Mouse (Mus musculus): ENCODE measurements around the gene Fus. TPM values are rescaled to one million over a fixed set of nuclear protein-coding genes. Genes with fewer than 3 reads are reported as not detected.
A peak's percentile ranks its signal among the peaks of the same experiment; 100 is the strongest.

Gene Fus
- polyA plus RNA-seq, 1 experiment from 2014 or later, result 359 TPM

DNA sequence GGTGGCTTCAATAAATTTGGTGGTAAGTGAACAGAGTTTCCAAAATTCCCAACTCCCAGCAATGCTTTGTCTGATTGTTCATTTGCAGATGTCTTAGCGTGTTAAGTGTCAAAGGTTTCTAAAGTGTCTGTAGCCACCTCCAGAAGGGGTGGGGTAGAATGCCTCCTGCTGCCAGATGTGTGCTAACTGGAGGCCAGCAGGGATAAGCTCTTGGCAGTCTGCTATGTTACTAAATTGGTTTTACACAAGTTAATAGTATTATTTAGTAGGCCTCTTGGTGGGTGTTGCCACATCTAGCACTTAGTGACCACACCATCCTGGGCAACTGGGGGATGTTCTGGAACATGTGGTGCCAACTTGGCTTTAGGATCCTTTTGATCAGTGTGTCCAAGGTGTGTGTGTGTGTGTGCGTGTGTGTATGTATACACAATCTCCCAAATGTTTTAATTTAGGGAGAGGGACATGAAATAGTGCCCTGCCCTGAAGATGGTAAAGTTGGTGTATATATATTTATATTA, 7.2 kb downstream of the Fus start:
- ATAC-seq (ENCODE audit: low FRiP score, low TSS enrichment), result no peak
- Histone ChIP-seq H3K4me2 (replicated peaks; ENCODE audit: low read depth, low read length) (no peak overlapping the region), H3K9me3 (ENCODE audit: low read length) (no peaks in the 10 kb centered on the region), H3K4me3 (ENCODE audit: low read length) (no peak overlapping the region), H3K27ac (ENCODE audit: low read length) (no peak overlapping the region), H3K9ac (replicated peaks; ENCODE audit: low read length) (no peak overlapping the region), H3K36me3 (ENCODE audit: insufficient read depth, low read length) (peaks cover 86% of the 10 kb centered on the region), H3K27me3 (ENCODE audit: insufficient read depth, low read length) (no peaks in the 10 kb centered on the region), H3K4me1 (ENCODE audit: insufficient read depth, low read length) (peaks cover 10% of the 10 kb centered on the region)
- WGBS, result 92% methylated on average over 2 of the region's 2 CpGs

DNA sequence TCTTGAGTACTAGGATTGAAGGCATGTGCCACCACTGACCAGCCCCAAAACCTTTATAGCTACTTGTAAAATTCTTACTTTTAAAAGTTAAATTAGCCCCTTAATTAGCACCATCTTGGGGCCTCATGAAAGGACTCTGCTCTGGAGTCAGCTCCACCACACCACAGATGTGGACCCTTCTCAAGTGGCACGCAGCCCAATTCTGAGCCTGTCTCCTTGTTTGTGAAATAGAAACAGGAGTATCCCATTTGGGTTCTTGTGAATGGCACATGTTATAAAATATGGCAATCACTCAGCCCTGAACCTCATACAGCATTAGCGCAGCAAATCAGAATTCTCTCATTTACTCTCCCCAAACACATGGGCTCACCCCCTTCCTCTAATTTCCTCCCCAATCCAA, 11.6 kb downstream of the Fus start:
- no peaks in the 10 kb centered on the region for H3K27me3 ChIP-seq (ENCODE audit: insufficient read depth, low read length)
- ATAC-seq (ENCODE audit: low FRiP score, low TSS enrichment), result no peak; the same call in 1 of the 2 replicates
- peaks cover 91% of the 10 kb centered on the region for H3K36me3 ChIP-seq (ENCODE audit: insufficient read depth, low read length)
- WGBS, result 93% methylated on average over 2 of the region's 2 CpGs
- H3K9me3 ChIP-seq (ENCODE audit: low read length), result no peaks in the 10 kb centered on the region
- H3K4me3 ChIP-seq (ENCODE audit: low read length), result no peak overlapping the region
- H3K9ac ChIP-seq (replicated peaks; ENCODE audit: low read length), result no peak overlapping the region
- no peaks in the 10 kb centered on the region for H3K4me1 ChIP-seq (ENCODE audit: insufficient read depth, low read length)
- H3K4me2 ChIP-seq (replicated peaks; ENCODE audit: low read depth, low read length), result no peak overlapping the region
- H3K27ac ChIP-seq (ENCODE audit: low read length), result no peak overlapping the region

DNA sequence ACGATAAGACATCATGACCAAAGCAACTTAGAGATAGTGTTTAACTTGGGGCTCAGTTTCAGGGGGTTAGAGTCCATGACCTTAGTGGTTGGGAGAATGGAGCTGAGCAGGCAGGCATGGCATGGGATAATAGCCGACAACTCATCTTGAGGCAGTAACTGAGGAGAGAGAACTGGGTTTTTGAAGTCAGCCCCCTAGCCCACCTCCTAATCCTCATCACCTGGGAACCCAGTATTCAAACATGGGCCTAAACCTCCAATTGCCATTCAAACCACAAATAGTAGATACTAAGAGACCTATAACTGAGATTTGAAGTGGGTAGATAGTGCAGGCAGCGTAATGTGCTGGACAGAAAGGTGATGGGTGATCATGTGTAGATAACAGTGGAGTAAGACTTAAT, 13.3 kb downstream of the Fus start:
- 92% methylated on average over 3 of the region's 3 CpGs for WGBS
- H3K9me3 ChIP-seq (ENCODE audit: low read length), result no peaks in the 10 kb centered on the region

DNA sequence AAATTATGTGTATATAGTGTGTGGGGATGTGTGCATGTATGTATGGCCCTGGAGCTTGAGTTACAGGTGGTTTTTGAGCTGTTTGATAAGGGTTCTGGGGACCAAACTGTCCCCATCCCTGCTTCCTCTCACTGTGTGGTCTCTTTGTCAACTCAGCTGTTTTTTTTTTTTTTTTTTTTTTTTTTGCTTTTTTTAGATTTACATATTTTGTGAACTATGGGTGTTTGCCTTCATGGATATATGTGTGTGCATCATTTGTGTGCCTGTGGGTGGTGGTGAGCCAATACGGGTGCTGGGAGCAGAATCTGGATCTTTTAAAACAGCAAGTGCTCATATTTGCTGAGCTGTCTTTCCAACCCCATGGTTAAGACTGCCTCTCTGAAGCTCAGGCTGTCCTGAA, 21.6 kb downstream of the Fus start:
- Histone ChIP-seq H3K27ac (ENCODE audit: low read length) (no peak overlapping the region), H3K27me3 (ENCODE audit: insufficient read depth, low read length) (no peaks in the 10 kb centered on the region), H3K4me2 (replicated peaks; ENCODE audit: low read depth, low read length) (no peak overlapping the region), H3K36me3 (ENCODE audit: insufficient read depth, low read length) (peaks cover 49% of the 10 kb centered on the region), H3K4me3 (ENCODE audit: low read length) (no peak overlapping the region), H3K9ac (replicated peaks; ENCODE audit: low read length) (no peak overlapping the region), H3K4me1 (ENCODE audit: insufficient read depth, low read length) (peaks cover 19% of the 10 kb centered on the region; the same call in 1 of the 2 replicates), H3K9me3 (ENCODE audit: low read length) (no peaks in the 10 kb centered on the region)
- no peak for ATAC-seq (ENCODE audit: low FRiP score, low TSS enrichment)
- 75% methylated on average over 1 of the region's 1 CpGs for WGBS

More for the DNA sequence above, 13.3 kb downstream of the Fus start:
- peaks cover 92% of the 10 kb centered on the region for H3K36me3 ChIP-seq (ENCODE audit: insufficient read depth, low read length)
- H3K27ac ChIP-seq (ENCODE audit: low read length), result no peak overlapping the region
- no peak overlapping the region for H3K4me2 ChIP-seq (replicated peaks; ENCODE audit: low read depth, low read length)
- H3K4me3 ChIP-seq (ENCODE audit: low read length), result no peak overlapping the region
- no peaks in the 10 kb centered on the region for H3K27me3 ChIP-seq (ENCODE audit: insufficient read depth, low read length)
- no peaks in the 10 kb centered on the region for H3K4me1 ChIP-seq (ENCODE audit: insufficient read depth, low read length)
- no peak overlapping the region for H3K9ac ChIP-seq (replicated peaks; ENCODE audit: low read length)
- ATAC-seq (ENCODE audit: low FRiP score, low TSS enrichment), result no peak

DNA sequence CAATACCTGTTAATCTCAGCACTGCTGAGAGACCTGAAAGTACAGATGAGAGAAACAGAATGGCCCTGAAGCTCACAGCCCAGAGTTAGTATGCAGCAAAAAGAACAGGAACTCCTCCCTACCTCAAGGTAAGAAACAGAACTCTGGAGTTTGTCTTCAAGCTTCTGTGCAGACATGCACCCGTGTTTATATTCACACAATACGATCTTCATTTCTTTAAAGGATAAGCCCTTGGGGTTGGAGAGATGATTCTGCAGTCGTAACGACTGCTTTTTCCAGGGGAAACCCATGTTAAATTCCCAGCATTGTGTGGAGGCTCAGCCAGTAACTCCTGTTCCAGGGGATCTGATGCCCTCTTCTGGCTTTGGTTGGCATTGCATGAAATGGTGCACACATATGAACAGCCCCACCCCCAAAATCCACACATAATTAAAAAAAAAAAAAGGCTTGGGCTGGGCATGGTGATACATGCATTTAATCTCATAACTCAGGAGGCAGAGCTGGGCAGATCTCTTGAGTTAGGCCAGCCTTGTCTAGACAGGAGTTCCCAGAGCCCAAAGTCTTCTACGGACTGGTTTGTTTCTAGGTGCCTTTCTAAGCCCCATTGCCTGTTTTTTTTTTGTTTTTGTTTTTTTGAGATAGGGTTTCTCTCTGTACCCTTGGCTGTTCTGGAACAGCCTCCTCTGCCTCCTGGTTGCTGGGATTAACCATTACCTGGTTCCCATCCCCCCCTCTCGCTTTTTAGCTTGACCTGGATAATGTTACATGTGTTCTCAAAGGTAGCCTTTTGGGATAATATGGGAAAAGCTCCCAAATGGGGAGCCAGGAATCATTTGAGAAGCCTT, 24.6 kb downstream of the Fus start:
- WGBS, result 49% methylated on average over 6 of the region's 6 CpGs
- peak overlapping the region; percentile 60; the same call in 1 of the 2 replicates for H3K9ac ChIP-seq (replicated peaks; ENCODE audit: low read length)
- H3K4me2 ChIP-seq (replicated peaks; ENCODE audit: low read depth, low read length), result peak overlapping the region; percentile 65
- peaks cover 21% of the 10 kb centered on the region; the same call in 1 of the 2 replicates for H3K4me1 ChIP-seq (ENCODE audit: insufficient read depth, low read length)
- peak; percentile 54; the same call in 1 of the 2 replicates for ATAC-seq (ENCODE audit: low FRiP score, low TSS enrichment)
- H3K27ac ChIP-seq (ENCODE audit: low read length), result peak overlapping the region; percentile 86
- no peaks in the 10 kb centered on the region for H3K27me3 ChIP-seq (ENCODE audit: insufficient read depth, low read length)
- H3K4me3 ChIP-seq (ENCODE audit: low read length), result no peak overlapping the region
- no peaks in the 10 kb centered on the region for H3K9me3 ChIP-seq (ENCODE audit: low read length)
- H3K36me3 ChIP-seq (ENCODE audit: insufficient read depth, low read length), result peaks cover 25% of the 10 kb centered on the region

DNA sequence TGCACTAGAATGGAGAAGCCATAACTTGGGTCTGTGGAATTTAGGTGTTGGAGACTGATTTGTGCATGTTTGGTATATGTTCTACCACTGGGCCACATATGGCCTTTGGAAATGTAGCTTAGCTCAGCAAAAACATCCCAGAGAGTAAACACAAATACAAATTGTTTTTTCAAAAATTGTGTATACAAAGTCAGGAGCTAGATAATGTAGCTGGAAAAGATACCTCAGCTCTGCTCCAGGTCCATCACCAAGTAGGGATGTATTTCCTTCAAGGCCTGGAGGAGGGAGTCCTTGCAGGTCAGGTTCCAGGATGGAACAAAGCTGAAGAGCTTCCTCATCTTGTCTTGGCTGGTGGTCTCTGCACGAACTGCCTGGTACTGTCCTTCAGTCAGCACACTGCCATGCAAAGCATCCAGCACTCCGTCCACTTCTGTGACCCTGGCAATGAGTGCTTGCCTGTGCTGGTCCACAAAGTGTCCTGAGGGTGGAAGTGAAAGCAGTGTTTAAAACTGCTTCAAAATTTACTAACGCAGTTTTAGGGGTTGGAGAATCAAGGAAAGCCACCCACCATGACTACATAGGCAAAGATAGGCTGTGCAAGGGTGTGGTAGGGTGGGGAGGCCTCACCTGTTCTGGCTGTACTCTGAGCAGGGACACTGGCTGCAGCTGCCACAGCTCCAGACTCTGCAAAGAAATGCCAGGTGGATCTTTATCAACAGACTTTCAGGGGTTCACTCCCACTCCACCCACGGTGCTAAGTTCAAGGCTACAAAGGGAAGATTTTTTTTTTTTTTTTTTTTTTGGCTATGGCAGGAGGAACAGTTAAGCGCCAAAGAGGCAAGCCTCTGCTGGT, 25.5 kb downstream of the Fus start:
- peak overlapping the region; percentile 47 for H3K4me3 ChIP-seq (ENCODE audit: low read length)
- H3K9ac ChIP-seq (replicated peaks; ENCODE audit: low read length), result peak overlapping the region; percentile 60
- H3K4me2 ChIP-seq (replicated peaks; ENCODE audit: low read depth, low read length), result peak overlapping the region; percentile 65
- no peaks in the 10 kb centered on the region for H3K27me3 ChIP-seq (ENCODE audit: insufficient read depth, low read length)
- peak overlapping the region; percentile 86 for H3K27ac ChIP-seq (ENCODE audit: low read length)
- peaks cover 17% of the 10 kb centered on the region for H3K36me3 ChIP-seq (ENCODE audit: insufficient read depth, low read length)
- whole genome bisulfite sequencing, result 29% methylated on average over 5 of the region's 5 CpGs
- peaks cover 21% of the 10 kb centered on the region; the same call in 1 of the 2 replicates for H3K4me1 ChIP-seq (ENCODE audit: insufficient read depth, low read length)
- no peaks in the 10 kb centered on the region for H3K9me3 ChIP-seq (ENCODE audit: low read length)
- ATAC-seq (ENCODE audit: low FRiP score, low TSS enrichment), result peak; percentile 47

DNA sequence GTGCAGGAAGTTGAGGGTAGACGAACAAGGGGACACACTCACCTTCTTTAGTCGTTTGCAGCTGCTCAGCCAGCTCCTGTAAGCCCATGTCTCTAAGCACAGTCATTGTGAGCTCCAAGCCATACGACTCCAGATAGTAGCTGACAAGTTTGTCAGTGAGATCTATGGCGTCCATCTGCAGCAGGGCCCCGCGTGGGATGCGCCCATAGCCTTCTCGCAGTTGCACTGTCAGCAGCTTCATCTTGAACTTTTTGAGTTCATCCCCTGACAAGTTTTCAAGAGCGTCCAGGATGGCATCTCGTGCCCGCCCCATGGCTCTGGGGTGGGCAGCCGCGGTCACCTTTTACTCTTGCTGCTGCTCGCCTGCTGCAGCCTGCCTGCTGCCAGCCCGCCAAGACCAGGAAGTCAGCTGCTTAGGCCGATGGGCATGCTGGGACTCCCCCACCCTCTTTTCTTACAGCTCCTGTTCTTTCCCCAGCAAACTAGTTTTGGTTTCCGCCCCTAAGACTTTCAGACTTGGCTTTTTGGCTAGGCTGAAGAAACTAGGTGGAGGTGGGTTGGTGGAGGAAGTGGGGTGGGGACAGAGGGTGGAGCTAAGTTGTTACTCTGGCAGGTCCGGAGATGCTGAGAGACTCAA, 26.2 kb downstream of the Fus start, which contains the start of gene Pycard:
Gene Pycard (minus strand): TSS at position 527 of the 637 bp plus-strand sequence.
- H3K36me3 ChIP-seq (ENCODE audit: insufficient read depth, low read length), result peaks cover 17% of the 10 kb centered on the region

GRCm38 (mm10) chr7:127999436-127999835, 32.2 kb downstream of the Fus start:
- Histone ChIP-seq H3K27ac (ENCODE audit: low read length) (no peak overlapping the region), H3K9me3 (ENCODE audit: low read length) (0 out of 2 replicates have a peak, but pooled peaks cover 2% of the 10 kb centered on the region), H3K4me3 (ENCODE audit: low read length) (no peak overlapping the region), H3K4me2 (replicated peaks; ENCODE audit: low read depth, low read length) (no peak overlapping the region), H3K36me3 (ENCODE audit: insufficient read depth, low read length) (no peaks in the 10 kb centered on the region), H3K27me3 (ENCODE audit: insufficient read depth, low read length) (no peaks in the 10 kb centered on the region), H3K4me1 (ENCODE audit: insufficient read depth, low read length) (peaks cover 14% of the 10 kb centered on the region), H3K9ac (replicated peaks; ENCODE audit: low read length) (no peak overlapping the region)
- WGBS, result 59% methylated on average over 1 of the region's 1 CpGs
- no peak for ATAC-seq (ENCODE audit: low FRiP score, low TSS enrichment)

More for the DNA sequence above, 26.2 kb downstream of the Fus start, which contains the start of gene Pycard:
- ATAC-seq (ENCODE audit: low FRiP score, low TSS enrichment), result peak; percentile 80
- peak within 1 kb of the TSS; percentile 65 for H3K4me2 ChIP-seq (replicated peaks; ENCODE audit: low read depth, low read length)
- peaks cover 21% of the 10 kb centered on the region; the same call in 1 of the 2 replicates for H3K4me1 ChIP-seq (ENCODE audit: insufficient read depth, low read length)
- no peaks in the 10 kb centered on the region for H3K9me3 ChIP-seq (ENCODE audit: low read length)
- H3K4me3 ChIP-seq (ENCODE audit: low read length), result peak within 1 kb of the TSS; percentile 47
- no peaks in the 10 kb centered on the region for H3K27me3 ChIP-seq (ENCODE audit: insufficient read depth, low read length)
- 6% methylated on average over 18 of the region's 18 CpGs for WGBS
- H3K9ac ChIP-seq (replicated peaks; ENCODE audit: low read length), result peak within 1 kb of the TSS; percentile 60
- H3K27ac ChIP-seq (ENCODE audit: low read length), result peak within 1 kb of the TSS; percentile 86
